Mouse (Mus musculus) lung, adult 2 months (tissue): Measurements from ENCODE around the gene Esrrb.

Experiments
- CTCF ChIP-seq: fragments of 200-500 bp; IDR thresholded peaks from 2 replicates; pipeline ENCODE4 v1.5.1; 2011; ENCODE audit warnings: mild to moderate bottlenecking, low read length, control low read depth; ENCODE audit not compliant: insufficient read depth
- POLR2A ChIP-seq: fragments of 200-500 bp; IDR thresholded peaks from 2 replicates; pipeline ENCODE4 v1.6.1; 2011; ENCODE audit warnings: low read depth, mild to moderate bottlenecking, control low read depth, low read length, borderline replicate concordance; ENCODE audit errors: extremely low read depth

DNA sequence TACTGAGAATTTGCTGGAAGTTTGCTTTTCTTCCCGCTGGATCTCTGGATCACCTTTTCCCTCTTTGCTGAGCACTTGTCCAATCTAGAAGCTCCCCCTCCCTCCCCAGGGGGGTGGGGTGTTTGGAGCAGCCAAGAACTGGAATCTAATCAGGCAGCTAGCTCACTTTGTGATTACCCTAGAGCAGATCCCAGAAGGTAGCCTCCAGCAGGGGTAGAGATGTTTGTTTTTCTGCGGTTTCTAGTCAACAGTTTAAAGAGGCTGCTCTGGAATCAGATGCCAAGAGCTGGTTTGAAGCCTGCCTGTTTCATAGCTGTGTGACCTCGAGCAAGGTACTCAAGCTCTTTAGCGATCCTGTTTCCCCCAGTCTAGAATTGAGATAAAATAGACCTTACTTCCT is 177.8 kb downstream of the Esrrb start:
- TF ChIP-seq CTCF (no peak), POLR2A (no peak)
